Mouse (Mus musculus): ENCODE data around the gene Cep112.

- TF ChIP-seq CTCF (IDR thresholded peaks at IDR 0.05; ENCODE audit: insufficient read depth, low read depth, low read length) (no peak), POLR2A (IDR thresholded peaks at IDR 0.05; ENCODE audit: insufficient read depth, low read depth, low read length) (no peak)
Measured at GRCm38 (mm10) chr11:108409876-108410644, 14.9 kb upstream of the Cep112 start.

Measured in olfactory bulb, adult 2 months (tissue).